Mouse (Mus musculus) lung, embryonic 15.5 days (tissue): Measurements from ENCODE around the gene Numbl. TPM values are rescaled to one million over a fixed set of nuclear protein-coding genes. Genes with fewer than 3 reads are reported as not detected.

ENCODE experiments used
- ATAC-seq: fragments of 200-750 bp; cut with Nextera tagmentation; 2 replicates; pipeline ENCODE4 v1.8.0; 2017; ENCODE audit warnings: moderate number of reproducible peaks, borderline replicate concordance; ENCODE audit not compliant: low FRiP score, low TSS enrichment; ENCODE audit errors: extremely low read depth
- H3K27ac ChIP-seq: fragments of 300-500 bp; sonication (generic); 2 replicates; pipeline ENCODE4 v1.5.1; 2015; ENCODE audit warnings: moderate library complexity, mild to moderate bottlenecking, inconsistent platforms
- H3K27me3 ChIP-seq: fragments of 300-500 bp; sonication (generic); 2 replicates; pipeline ENCODE4 v1.6.1; 2015; ENCODE audit warnings: inconsistent platforms
- H3K36me3 ChIP-seq: fragments of 300-500 bp; sonication (generic); 2 replicates; pipeline ENCODE4 v1.6.1; 2015; ENCODE audit warnings: inconsistent platforms
- H3K4me1 ChIP-seq: fragments of 300-500 bp; sonication (generic); 2 replicates; pipeline ENCODE4 v1.6.1; 2015; ENCODE audit warnings: inconsistent platforms
- H3K4me2 ChIP-seq: fragments of 300-500 bp; sonication (generic); 2 replicates; pipeline ENCODE4 v1.6.1; 2015; ENCODE audit warnings: inconsistent platforms, mild to moderate bottlenecking, moderate library complexity
- H3K4me3 ChIP-seq: fragments of 300-500 bp; sonication (generic); 2 replicates; pipeline ENCODE4 v1.5.1; 2015; ENCODE audit warnings: mild to moderate bottlenecking, inconsistent platforms
- H3K9ac ChIP-seq: fragments of 300-500 bp; sonication (generic); 2 replicates; pipeline ENCODE4 v1.6.1; 2015; ENCODE audit warnings: inconsistent platforms
- H3K9me3 ChIP-seq: fragments of 300-500 bp; sonication (generic); 2 replicates; pipeline ENCODE4 v1.6.1; 2016; ENCODE audit warnings: inconsistent platforms
- WGBS: fragments of 180-500 bp; shearing (Covaris S2); methylation state at CpG from one replicate; pipeline ENCODE4 v1.1.7; 2015; 5-methylcytosine and 5-hydroxymethylcytosine counted together
- polyA plus RNA-seq: library from polyadenylated mRNA; unstranded; fragments of >200 nt; fragmentation: Nextera tagmentation; extraction: Ambion mirVana; gene quantifications from 2 replicates; pipeline ENCODE4 v1.2.1, GENCODE M21; 2015

Gene Numbl
- polyA plus RNA-seq, 1 experiment from 2014 or later: 23.8 TPM

DNA sequence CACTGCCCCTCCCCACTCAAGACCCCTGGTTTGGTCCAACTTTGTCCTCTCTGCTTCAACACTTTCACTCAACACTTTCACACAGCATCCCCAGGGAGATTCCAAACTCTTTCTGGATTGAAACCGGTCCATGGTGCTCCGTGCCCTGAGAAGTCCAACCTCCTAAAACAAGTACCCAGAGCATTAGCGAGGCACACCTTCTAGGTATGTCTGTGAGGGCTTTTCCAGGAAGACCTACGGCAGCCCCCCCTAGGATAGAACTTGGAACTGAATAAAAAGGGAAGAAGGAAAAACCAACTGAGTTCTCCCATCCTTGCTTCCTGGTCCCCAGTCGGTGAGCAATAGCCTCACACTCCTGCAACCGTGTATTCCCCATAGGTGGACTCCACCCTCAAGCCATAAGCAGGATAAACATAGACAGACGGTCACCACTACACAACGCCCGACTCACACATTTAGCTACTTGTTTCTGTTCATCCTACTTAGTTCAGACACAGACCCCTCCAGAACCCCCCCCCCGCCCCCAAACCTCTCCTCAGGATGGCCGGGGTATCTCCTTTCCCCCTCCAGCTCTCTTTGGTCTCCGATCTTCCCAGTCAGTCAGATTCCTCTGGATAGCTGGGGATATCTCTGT, 53.5 kb downstream of the Numbl start:
- H3K4me1 ChIP-seq: peaks cover 24% of the 10 kb centered on the region
- H3K27ac ChIP-seq: no peak overlapping the region
- H3K36me3 ChIP-seq: peaks cover 22% of the 10 kb centered on the region
- WGBS: 85% methylated on average over 12 of the region's 12 CpGs
- ATAC-seq: no peak
- H3K4me3 ChIP-seq: no peak overlapping the region
- H3K9me3 ChIP-seq: peaks cover 4% of the 10 kb centered on the region; the same call in 1 of the 2 replicates
- no peak overlapping the region for H3K4me2 ChIP-seq
- no peaks in the 10 kb centered on the region for H3K27me3 ChIP-seq
- no peak overlapping the region for H3K9ac ChIP-seq

DNA sequence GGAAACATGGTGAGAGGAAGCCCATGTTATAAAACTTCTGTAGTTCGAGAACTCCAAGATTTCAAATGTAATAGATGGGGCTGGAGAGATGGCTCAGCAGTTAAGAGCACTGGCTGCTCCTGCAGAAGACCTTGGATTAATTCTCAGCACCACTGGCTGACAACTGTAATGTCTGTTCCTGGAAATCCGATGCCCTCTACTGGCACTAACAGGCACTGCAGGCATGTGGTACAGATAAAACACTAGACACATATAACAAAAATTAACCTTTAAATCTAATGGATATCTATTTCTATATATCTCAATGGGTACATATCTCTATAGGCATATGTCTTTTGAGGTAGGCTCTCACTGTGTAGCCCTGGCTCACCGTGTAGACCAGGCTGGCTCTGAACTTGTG, 56.2 kb downstream of the Numbl start:
- peaks cover 4% of the 10 kb centered on the region; the same call in 1 of the 2 replicates for H3K9me3 ChIP-seq
- no peak for ATAC-seq
- no peak overlapping the region for H3K27ac ChIP-seq
- no peak overlapping the region for H3K4me2 ChIP-seq
- no peak overlapping the region for H3K4me3 ChIP-seq
- H3K36me3 ChIP-seq: peaks cover 33% of the 10 kb centered on the region
- 90% methylated on average over 3 of the region's 3 CpGs for WGBS
- H3K4me1 ChIP-seq: peaks cover 13% of the 10 kb centered on the region
- no peak overlapping the region for H3K9ac ChIP-seq
- no peaks in the 10 kb centered on the region for H3K27me3 ChIP-seq

DNA sequence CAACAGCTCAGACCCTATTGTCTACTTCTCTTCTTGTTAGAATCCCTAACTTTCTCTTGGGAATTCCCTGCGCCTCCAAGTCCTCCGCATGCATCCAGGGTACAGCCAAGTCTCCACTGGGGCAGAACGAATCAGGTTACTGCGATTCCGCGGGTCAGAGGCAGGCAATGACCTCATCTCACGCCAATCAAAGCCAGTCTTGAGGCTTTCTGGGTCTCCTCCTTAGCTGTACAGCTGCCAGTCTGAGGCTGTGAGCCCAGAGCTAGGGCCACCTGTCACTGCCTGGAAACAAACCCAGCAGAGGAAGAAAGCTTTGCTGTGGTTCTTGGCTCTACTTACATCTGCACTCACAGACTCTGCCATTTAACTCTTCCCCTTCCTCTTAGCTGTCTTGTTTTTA, 57.7 kb downstream of the Numbl start:
- Histone ChIP-seq H3K9me3 (peaks cover 4% of the 10 kb centered on the region; the same call in 1 of the 2 replicates), H3K4me3 (no peak overlapping the region), H3K27me3 (no peaks in the 10 kb centered on the region), H3K4me1 (peaks cover 3% of the 10 kb centered on the region; the same call in 1 of the 2 replicates), H3K9ac (no peak overlapping the region), H3K4me2 (no peak overlapping the region), H3K36me3 (peaks cover 38% of the 10 kb centered on the region), H3K27ac (no peak overlapping the region)
- ATAC-seq: 0 out of 2 replicates have a peak, but pooled peaks have one; percentile 10
- WGBS: 48% methylated on average over 7 of the region's 7 CpGs

DNA sequence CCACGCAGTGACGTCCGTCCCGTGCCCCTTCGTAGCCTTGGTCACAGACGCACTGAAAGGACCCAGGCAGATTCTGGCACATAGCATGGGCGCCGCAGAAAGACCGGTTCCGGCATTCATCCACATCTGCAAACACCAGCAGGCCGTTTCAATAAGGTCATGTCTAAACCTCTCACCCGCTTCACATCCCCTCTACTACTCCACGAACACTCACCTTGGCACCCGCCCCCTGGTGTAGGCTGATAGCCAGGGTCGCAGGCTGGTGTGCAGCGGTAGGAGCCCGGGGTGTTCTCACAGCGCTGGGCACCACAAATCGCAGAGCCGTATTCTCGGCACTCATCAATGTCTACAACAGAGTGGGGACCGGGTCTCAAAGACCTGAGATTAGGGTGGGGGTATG, 61.2 kb downstream of the Numbl start:
- Histone ChIP-seq H3K9me3 (no peaks in the 10 kb centered on the region; the same call in 1 of the 2 replicates), H3K27me3 (no peaks in the 10 kb centered on the region), H3K4me2 (no peak overlapping the region), H3K27ac (no peak overlapping the region), H3K4me1 (no peaks in the 10 kb centered on the region), H3K9ac (no peak overlapping the region), H3K36me3 (peaks cover 29% of the 10 kb centered on the region), H3K4me3 (no peak overlapping the region)
- 89% methylated on average over 22 of the region's 22 CpGs for WGBS
- no peak for ATAC-seq

DNA sequence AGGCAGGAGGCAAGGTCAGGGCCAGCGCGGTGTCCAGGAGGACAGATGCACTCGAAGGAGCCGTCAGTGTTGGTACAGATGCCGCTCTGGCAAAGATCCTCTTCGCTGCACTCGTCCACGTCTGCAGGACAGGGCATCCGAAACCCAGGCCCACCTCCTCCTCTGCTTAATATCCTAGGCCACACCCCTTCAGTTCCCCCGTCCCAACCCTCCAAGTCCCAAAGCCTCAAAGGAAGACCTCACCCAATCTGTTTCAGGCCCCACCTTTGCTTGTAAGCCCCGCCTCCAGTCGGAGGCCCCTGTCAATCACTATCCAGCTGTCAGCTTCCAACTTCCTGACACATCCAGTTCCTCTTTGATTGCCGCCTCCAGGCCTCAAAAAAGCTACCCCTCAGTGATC, 64.1 kb downstream of the Numbl start:
- H3K4me1 ChIP-seq: peaks cover 16% of the 10 kb centered on the region
- H3K4me2 ChIP-seq: no peak overlapping the region; the same call in 1 of the 2 replicates
- 25% methylated on average over 13 of the region's 13 CpGs for WGBS
- ATAC-seq: no peak
- H3K9me3 ChIP-seq: no peaks in the 10 kb centered on the region
- no peak overlapping the region for H3K27ac ChIP-seq
- no peak overlapping the region for H3K9ac ChIP-seq
- no peak overlapping the region for H3K4me3 ChIP-seq
- H3K36me3 ChIP-seq: peaks cover 24% of the 10 kb centered on the region
- peaks cover 12% of the 10 kb centered on the region for H3K27me3 ChIP-seq

DNA sequence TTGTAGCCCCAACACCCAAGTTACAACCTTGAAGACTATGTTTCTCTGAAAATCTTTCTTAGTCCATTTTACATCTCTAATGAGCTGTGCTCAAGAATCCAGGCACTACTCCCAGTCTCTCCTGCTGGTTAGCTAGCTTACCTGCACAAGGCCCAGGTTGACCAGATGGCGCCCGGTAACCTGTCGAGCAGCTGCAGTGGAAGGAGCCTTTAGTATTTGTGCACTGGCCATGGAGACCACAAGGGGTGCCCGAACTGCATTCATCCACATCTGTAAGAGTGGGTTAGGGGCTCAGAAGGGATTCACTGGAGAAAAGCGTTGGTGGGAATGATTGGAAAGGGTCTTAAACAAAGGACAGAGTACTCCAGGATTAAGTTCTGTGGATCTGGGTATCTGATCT, 64.8 kb downstream of the Numbl start:
- Histone ChIP-seq H3K9me3 (no peaks in the 10 kb centered on the region), H3K4me3 (no peak overlapping the region), H3K36me3 (peaks cover 27% of the 10 kb centered on the region; the same call in 1 of the 2 replicates), H3K27ac (no peak overlapping the region), H3K27me3 (peaks cover 19% of the 10 kb centered on the region), H3K4me2 (no peak overlapping the region), H3K9ac (no peak overlapping the region), H3K4me1 (peaks cover 16% of the 10 kb centered on the region)
- whole genome bisulfite sequencing: 93% methylated on average over 5 of the region's 5 CpGs
- no peak for ATAC-seq

DNA sequence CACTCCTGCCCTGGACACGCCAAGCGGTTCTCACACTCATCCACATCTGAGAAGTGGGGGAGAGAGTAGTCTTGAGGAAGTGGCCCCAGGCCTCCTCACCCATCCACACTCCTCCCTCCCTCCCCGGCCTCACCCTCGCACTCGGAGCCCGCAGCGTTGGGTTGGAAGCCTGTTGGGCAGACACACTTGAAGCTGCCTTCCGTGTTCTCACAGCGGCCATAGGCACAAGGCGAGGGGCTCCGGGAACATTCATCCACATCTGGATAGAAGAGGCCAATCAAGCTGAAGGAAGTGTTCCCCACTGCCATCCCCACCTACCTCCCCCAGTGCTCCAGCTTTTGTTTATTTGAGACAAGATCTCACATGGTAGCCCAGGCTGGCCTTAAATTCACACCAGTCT, 65.9 kb downstream of the Numbl start:
- no peak overlapping the region for H3K4me3 ChIP-seq
- H3K9ac ChIP-seq: no peak overlapping the region
- peaks cover 25% of the 10 kb centered on the region for H3K27me3 ChIP-seq
- no peaks in the 10 kb centered on the region for H3K9me3 ChIP-seq
- no peak for ATAC-seq
- peaks cover 26% of the 10 kb centered on the region; the same call in 1 of the 2 replicates for H3K36me3 ChIP-seq
- peaks cover 24% of the 10 kb centered on the region for H3K4me1 ChIP-seq
- no peak overlapping the region for H3K4me2 ChIP-seq
- 90% methylated on average over 11 of the region's 11 CpGs for WGBS
- no peak overlapping the region for H3K27ac ChIP-seq

DNA sequence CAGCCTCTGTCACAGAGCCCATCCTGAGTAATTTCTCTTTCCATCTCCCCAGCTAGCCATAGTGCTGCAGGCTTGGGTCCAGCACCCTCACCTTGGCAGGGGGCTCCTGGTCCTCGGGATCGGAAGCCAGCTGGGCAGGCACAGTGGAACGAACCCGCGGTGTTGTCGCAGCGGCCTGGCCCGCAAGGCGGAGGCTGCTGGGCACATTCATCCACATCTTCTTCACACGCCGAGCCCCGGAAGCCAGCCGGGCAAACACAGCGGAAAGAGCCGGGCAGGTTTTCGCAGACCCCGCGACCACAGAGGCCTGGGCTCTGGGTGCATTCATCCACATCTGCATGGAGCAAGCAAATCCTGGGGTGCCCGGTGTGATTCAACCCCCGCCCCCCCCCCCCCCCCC, 66.7 kb downstream of the Numbl start:
- Histone ChIP-seq H3K9me3 (no peaks in the 10 kb centered on the region), H3K4me3 (no peak overlapping the region), H3K27ac (no peak overlapping the region), H3K27me3 (peaks cover 25% of the 10 kb centered on the region), H3K36me3 (peaks cover 19% of the 10 kb centered on the region; the same call in 1 of the 2 replicates), H3K4me1 (peaks cover 31% of the 10 kb centered on the region), H3K4me2 (peak overlapping the region; percentile 49), H3K9ac (no peak overlapping the region)
- ATAC-seq: no peak
- WGBS: 50% methylated on average over 19 of the region's 20 CpGs

DNA sequence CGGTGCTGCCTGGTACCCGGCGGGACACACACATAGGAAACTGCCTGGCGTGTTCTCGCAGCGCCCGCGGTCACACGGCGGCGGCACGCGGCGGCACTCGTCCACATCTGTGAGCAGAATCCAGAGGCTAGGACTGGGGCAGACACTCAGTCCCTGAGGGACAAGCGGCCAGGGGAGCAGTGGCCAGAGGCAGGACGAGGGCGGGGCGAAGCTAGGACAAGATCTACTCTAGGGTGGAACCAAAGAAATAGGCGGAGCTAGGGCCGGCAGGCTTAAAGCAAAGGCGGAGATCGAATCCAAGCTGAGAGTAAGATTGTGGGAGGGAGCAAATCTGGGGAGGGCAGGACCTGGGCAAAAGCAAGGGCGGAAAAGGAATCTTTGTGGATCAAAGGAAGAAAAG, 67.5 kb downstream of the Numbl start:
- H3K9me3 ChIP-seq: no peaks in the 10 kb centered on the region
- peak overlapping the region; percentile 30 for H3K4me3 ChIP-seq
- H3K4me1 ChIP-seq: peaks cover 38% of the 10 kb centered on the region
- H3K36me3 ChIP-seq: peaks cover 19% of the 10 kb centered on the region; the same call in 1 of the 2 replicates
- peaks cover 25% of the 10 kb centered on the region for H3K27me3 ChIP-seq
- ATAC-seq: peak; percentile 72
- WGBS: 5% methylated on average over 24 of the region's 24 CpGs
- H3K9ac ChIP-seq: peak overlapping the region; percentile 17; the same call in 1 of the 2 replicates
- H3K4me2 ChIP-seq: peak overlapping the region; percentile 49
- H3K27ac ChIP-seq: peak overlapping the region; percentile 20; the same call in 1 of the 2 replicates

DNA sequence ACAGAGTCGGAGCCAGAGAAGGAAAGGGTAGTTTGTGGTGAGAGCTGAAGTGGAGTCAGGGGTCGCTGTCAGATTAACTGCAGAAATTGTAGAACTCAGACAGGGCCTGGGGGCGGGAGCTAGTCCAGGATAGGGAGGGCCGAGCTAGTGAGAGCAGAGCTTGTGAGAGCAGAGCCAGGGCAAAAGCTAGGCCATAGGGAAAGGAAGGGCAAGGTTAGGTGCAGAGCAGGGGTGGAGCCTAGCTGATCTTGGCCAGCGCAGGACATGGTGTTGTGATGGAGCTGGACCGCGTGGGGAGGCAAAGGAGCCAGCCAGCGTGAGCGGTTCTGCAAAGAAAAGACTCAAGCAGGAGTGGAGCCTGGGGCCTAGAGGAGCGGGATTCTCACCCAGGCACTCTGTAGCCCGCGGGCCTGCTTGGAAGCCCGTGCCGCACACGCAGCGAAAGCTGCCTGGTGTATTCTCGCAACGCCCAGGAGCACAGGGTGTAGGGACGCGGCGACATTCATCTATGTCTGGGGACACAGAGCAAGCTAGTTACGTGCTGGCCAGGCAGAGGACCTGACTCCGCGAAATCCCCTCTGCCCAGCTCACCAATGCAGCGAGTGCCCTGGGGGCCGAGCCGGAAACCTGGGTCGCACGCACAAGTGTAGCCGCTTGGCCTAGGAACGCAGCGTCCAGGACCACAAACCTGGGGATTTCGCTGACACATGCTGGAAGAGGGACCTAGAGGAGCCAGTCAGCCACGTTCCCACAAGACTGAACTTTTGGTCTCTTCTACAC, 68.1 kb downstream of the Numbl start:
- Histone ChIP-seq H3K9me3 (no peaks in the 10 kb centered on the region), H3K4me3 (peak overlapping the region; percentile 30), H3K27me3 (peaks cover 25% of the 10 kb centered on the region), H3K4me1 (peaks cover 41% of the 10 kb centered on the region), H3K36me3 (peaks cover 19% of the 10 kb centered on the region; the same call in 1 of the 2 replicates), H3K9ac (0 out of 2 replicates have a peak overlapping the region, but pooled peaks have one; percentile 17), H3K4me2 (peak overlapping the region; percentile 49), H3K27ac (peak overlapping the region; percentile 20; the same call in 1 of the 2 replicates)
- 0 out of 2 replicates have a peak, but pooled peaks have one; percentile 6 for ATAC-seq
- WGBS: 48% methylated on average over 34 of the region's 34 CpGs

DNA sequence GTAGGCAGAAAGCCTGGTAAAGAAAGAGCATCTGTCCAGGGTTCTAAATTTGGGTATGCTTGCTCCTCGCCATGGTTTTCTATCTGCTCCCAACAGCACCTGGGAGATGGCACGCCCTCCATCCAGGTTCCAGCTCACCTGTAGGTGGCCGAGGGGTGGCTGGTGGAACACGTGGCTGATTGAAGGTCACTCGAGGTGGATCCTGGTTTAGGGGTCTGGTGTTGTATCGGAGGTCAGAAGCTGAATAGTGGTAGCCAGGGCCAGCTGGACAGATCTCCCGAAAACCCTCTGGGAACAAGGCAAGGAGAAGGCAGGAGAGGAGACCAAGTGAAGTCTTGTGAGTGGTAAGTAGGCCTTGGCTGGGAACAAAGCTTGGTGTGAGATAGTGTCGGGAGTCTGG, 69.3 kb downstream of the Numbl start:
- Histone ChIP-seq H3K4me2 (no peak overlapping the region), H3K27ac (no peak overlapping the region), H3K9me3 (no peaks in the 10 kb centered on the region), H3K9ac (no peak overlapping the region), H3K4me3 (no peak overlapping the region), H3K27me3 (peaks cover 25% of the 10 kb centered on the region), H3K4me1 (peaks cover 52% of the 10 kb centered on the region), H3K36me3 (peaks cover 16% of the 10 kb centered on the region; the same call in 1 of the 2 replicates)
- WGBS: 93% methylated on average over 8 of the region's 8 CpGs
- ATAC-seq: no peak

DNA sequence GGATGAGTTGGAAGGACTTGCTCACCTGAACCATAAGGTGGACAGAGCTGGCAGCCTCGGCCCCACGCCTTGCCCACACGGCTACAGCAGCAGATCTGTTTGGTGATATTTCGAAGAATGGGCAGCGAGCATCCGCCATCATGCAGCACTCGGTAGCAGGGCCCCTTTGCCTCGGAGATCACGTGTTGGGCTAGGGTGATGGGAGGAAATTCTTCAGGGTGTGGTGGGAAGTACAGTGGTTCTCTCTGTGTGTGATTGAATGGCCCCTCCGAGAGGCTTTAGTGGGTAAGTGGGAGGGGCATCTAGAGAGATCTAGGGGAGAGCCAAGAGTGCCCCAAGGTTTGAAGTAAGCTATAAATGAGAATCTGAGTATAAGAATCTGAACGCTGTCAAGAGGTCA, 69.9 kb downstream of the Numbl start:
- ATAC-seq: no peak
- Histone ChIP-seq H3K27ac (no peak overlapping the region), H3K4me1 (peaks cover 59% of the 10 kb centered on the region), H3K9ac (no peak overlapping the region), H3K4me3 (no peak overlapping the region), H3K36me3 (peaks cover 12% of the 10 kb centered on the region; the same call in 1 of the 2 replicates), H3K4me2 (no peak overlapping the region), H3K9me3 (no peaks in the 10 kb centered on the region), H3K27me3 (peaks cover 28% of the 10 kb centered on the region)
- WGBS: 79% methylated on average over 11 of the region's 11 CpGs
